In the genomic region with DNA sequence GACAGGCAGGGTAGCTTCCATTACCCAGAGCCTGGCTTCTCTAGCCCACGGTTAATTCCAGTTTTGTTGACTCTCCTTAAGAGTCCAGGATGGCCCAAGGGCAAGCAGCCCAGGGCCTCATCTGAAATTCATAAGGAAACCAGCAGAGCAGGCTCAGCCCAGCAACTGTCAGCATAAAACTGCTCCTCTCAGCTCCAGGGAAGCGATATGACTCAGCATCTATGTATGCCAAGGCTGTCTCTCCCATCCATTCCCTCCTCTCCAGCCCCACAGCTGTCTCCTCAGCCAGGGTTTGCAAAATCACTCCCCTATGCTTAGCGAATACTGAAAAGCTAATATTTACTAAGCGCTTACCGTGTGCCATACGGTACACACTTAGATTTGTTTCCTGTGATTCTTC, we compare ENCODE assay signal across 9 mouse cellular contexts.
DNase-seq lines count a peak whose midpoint lies in the region; ATAC-seq and TF ChIP-seq lines count a peak whose summit lies in the region.
"Had no signal": no experiment of that assay in that cellular context is flagged by ENCODE, and none has a peak within 500 bp of the region (broad histone marks: within the 10 kb centered on the region; RNA-seq: fewer than 3 reads in every experiment).

No protein-coding gene starts in this region.

- H3K4me3 ChIP-seq in embryonic facial prominence, embryonic 15.5 days (replicated peaks): no peak overlapping the region
- H3K4me3 ChIP-seq in midbrain, postnatal 0 days (ENCODE audit: low read depth, low read length): no peak overlapping the region
- H3K4me3 ChIP-seq: heart, embryonic 15.5 days had no signal

- H3K9me3 ChIP-seq in embryonic facial prominence, embryonic 15.5 days (replicated peaks): no peaks in the 10 kb centered on the region
- H3K9me3 ChIP-seq in midbrain, postnatal 0 days (ENCODE audit: low read length): no peaks in the 10 kb centered on the region
- H3K9me3 ChIP-seq: heart, embryonic 15.5 days had no signal

- no peaks in the 10 kb centered on the region for H3K36me3 ChIP-seq in embryonic facial prominence, embryonic 15.5 days
- H3K36me3 ChIP-seq in midbrain, postnatal 0 days (ENCODE audit: insufficient read depth, low read length): no peaks in the 10 kb centered on the region
- H3K36me3 ChIP-seq: heart, embryonic 15.5 days had no signal

- no peak overlapping the region for H3K4me2 ChIP-seq in embryonic facial prominence, embryonic 15.5 days (replicated peaks)
- no peak overlapping the region for H3K4me2 ChIP-seq in midbrain, postnatal 0 days (ENCODE audit: low read depth, low read length, poor library complexity, severe bottlenecking)
- H3K4me2 ChIP-seq: heart, embryonic 15.5 days had no signal

- H3K4me1 ChIP-seq in embryonic facial prominence, embryonic 15.5 days: no peaks in the 10 kb centered on the region
- no peaks in the 10 kb centered on the region for H3K4me1 ChIP-seq in midbrain, postnatal 0 days (ENCODE audit: insufficient read depth, low read length)

- DNase-seq in lung, postnatal 10 days: peak; percentile 7
- no peak for DNase-seq in lung, postnatal 4 days
- peak; percentile 35 to 45 for DNase-seq in heart, postnatal 36 days
- peak; percentile 55 for DNase-seq in midbrain, postnatal 0 days (ENCODE audit: low spot score)
- DNase-seq in embryo, embryonic 10.5 days (ENCODE audit: low spot score): no peak
- no peak for DNase-seq in spleen, adult 18-20 months

- H3K27ac ChIP-seq in embryonic facial prominence, embryonic 15.5 days (replicated peaks): no peak overlapping the region
- H3K27ac ChIP-seq in midbrain, postnatal 0 days (ENCODE audit: low read depth, low read length): no peak overlapping the region
- H3K27ac ChIP-seq: heart, embryonic 15.5 days had no signal

- intact Hi-C loops in heart, postnatal 36 days (cut with DNase I): no loop called here

- H3K9ac ChIP-seq in embryonic facial prominence, embryonic 15.5 days: no peak overlapping the region
- H3K9ac ChIP-seq in midbrain, postnatal 0 days (replicated peaks; ENCODE audit: low read length, poor library complexity, severe bottlenecking): no peak overlapping the region
- H3K9ac ChIP-seq: heart, embryonic 15.5 days had no signal

- peak; percentile 47; the same call in 1 of the 2 replicates for ATAC-seq in embryonic facial prominence, embryonic 15.5 days (ENCODE audit: insufficient number of reproducible peaks, low FRiP score, low TSS enrichment, low read depth)
- peak; percentile 44; the same call in 1 of the 2 replicates for ATAC-seq in midbrain, postnatal 0 days (ENCODE audit: low FRiP score)
- no peak; the same call in 1 of the 2 replicates for ATAC-seq in erythroblast, adult 5-6 weeks (replicated peaks; ENCODE audit: low FRiP score, poor library complexity, severe bottlenecking)

- TF ChIP-seq CTCF in midbrain, postnatal 0 days (IDR thresholded peaks at IDR 0.05): no peak

- WGBS in embryonic facial prominence, embryonic 15.5 days: 59% methylated on average over 6 of the region's 6 CpGs
- WGBS in midbrain, postnatal 0 days: 73% methylated on average over 6 of the region's 6 CpGs

- H3K27me3 ChIP-seq in embryonic facial prominence, embryonic 15.5 days: no peaks in the 10 kb centered on the region
- H3K27me3 ChIP-seq in midbrain, postnatal 0 days (ENCODE audit: insufficient read depth, low read length): no peaks in the 10 kb centered on the region
- H3K27me3 ChIP-seq: heart, embryonic 15.5 days had no signal

Comparison
In these comparisons a context has a peak if more than half of its experiments do, and no peak if none do; other contexts are left out.
1. DNase-seq: peak in lung, postnatal 10 days (single experiment), heart, postnatal 36 days (2 of 2) and midbrain, postnatal 0 days (single experiment); none in lung, postnatal 4 days (0 of 2), embryo, embryonic 10.5 days (single experiment) and spleen, adult 18-20 months (0 of 2).